18 mouse cellular contexts compared by ENCODE assay signal in genomic region chr5:23670880-23671279, GRCm38 (mm10). TPM values are rescaled to one million over a fixed set of nuclear protein-coding genes. Genes with fewer than 3 reads are reported as not detected.
DNase-seq lines count a peak whose midpoint lies in the region; ATAC-seq and TF ChIP-seq lines count a peak whose summit lies in the region.
"Had no signal": no experiment of that assay in that cellular context is flagged by ENCODE, and none has a peak within 500 bp of the region (broad histone marks: within the 10 kb centered on the region; RNA-seq: fewer than 3 reads in every experiment).

No protein-coding gene starts in this region.

- DNase-seq in heart, adult 11 months, result peak; percentile 46
- no peak for DNase-seq in heart, postnatal 25 days (ENCODE audit: low spot score)
- no peak for DNase-seq in liver, embryonic 14.5 days (ENCODE audit: low read depth in 3 of 3, low spot score in 3 of 3)
- no peak for DNase-seq in liver, embryonic 11.5 days (ENCODE audit: low spot score)
- DNase-seq in B cell, adult 2 months, result peak; percentile 15 to 32
- DNase-seq in T-cell, adult 2 months (ENCODE audit: low spot score), result peak; percentile 10
- DNase-seq in forebrain, postnatal 0 days, result no peak
- DNase-seq in frontal cortex, postnatal 36 days (ENCODE audit: low spot score in 2 of 2), result no peak
- DNase-seq: adrenal gland, postnatal 10 days; cerebellum, adult 9-11 months; gastrocnemius, postnatal 36 days; right cerebral cortex, postnatal 4 days had no signal

- no peaks in the 10 kb centered on the region for H3K4me1 ChIP-seq in liver, embryonic 14.5 days (replicated peaks; ENCODE audit: control insufficient read depth in 2 of 2, insufficient read depth in 2 of 2, low read length in 1 of 2)
- no peaks in the 10 kb centered on the region for H3K4me1 ChIP-seq in liver, embryonic 11.5 days (replicated peaks; ENCODE audit: control insufficient read depth, insufficient read depth, low read length)
- H3K4me1 ChIP-seq in forebrain, postnatal 0 days (ENCODE audit: insufficient read depth), result no peaks in the 10 kb centered on the region
- H3K4me1 ChIP-seq: stomach, embryonic 15.5 days had no signal

- no peak overlapping the region for H3K4me2 ChIP-seq in liver, embryonic 14.5 days (ENCODE audit: low read depth)
- H3K4me2 ChIP-seq in liver, embryonic 11.5 days, result no peak overlapping the region
- no peak overlapping the region for H3K4me2 ChIP-seq in forebrain, postnatal 0 days (ENCODE audit: low read depth)
- H3K4me2 ChIP-seq: heart, embryonic 15.5 days; hindbrain, embryonic 13.5 days; limb, embryonic 12.5 days; lung, embryonic 15.5 days; stomach, embryonic 15.5 days had no signal

- peaks cover 15% of the 10 kb centered on the region for H3K27me3 ChIP-seq in liver, embryonic 14.5 days (ENCODE audit: control insufficient read depth, insufficient read depth, low read length)
- H3K27me3 ChIP-seq in liver, embryonic 11.5 days (replicated peaks; ENCODE audit: control insufficient read depth, insufficient read depth, low read length), result no peaks in the 10 kb centered on the region
- no peaks in the 10 kb centered on the region for H3K27me3 ChIP-seq in forebrain, postnatal 0 days (ENCODE audit: insufficient read depth, low read length)
- H3K27me3 ChIP-seq: heart, embryonic 15.5 days; hindbrain, embryonic 13.5 days; limb, embryonic 12.5 days; lung, embryonic 15.5 days; stomach, embryonic 15.5 days had no signal

- no peak overlapping the region for H3K9ac ChIP-seq in liver, embryonic 14.5 days (replicated peaks)
- H3K9ac ChIP-seq in liver, embryonic 11.5 days (ENCODE audit: low read depth, low read length), result no peak overlapping the region
- H3K9ac ChIP-seq in forebrain, postnatal 0 days, result no peak overlapping the region
- H3K9ac ChIP-seq: heart, embryonic 15.5 days; hindbrain, embryonic 13.5 days; limb, embryonic 12.5 days; lung, embryonic 15.5 days; stomach, embryonic 15.5 days had no signal

- no peaks in the 10 kb centered on the region for H3K9me3 ChIP-seq in liver, embryonic 14.5 days (ENCODE audit: control insufficient read depth, low read length)
- no peaks in the 10 kb centered on the region for H3K9me3 ChIP-seq in liver, embryonic 11.5 days (ENCODE audit: control insufficient read depth, low read length)
- no peaks in the 10 kb centered on the region for H3K9me3 ChIP-seq in forebrain, postnatal 0 days (ENCODE audit: low read length)
- H3K9me3 ChIP-seq: heart, embryonic 15.5 days; hindbrain, embryonic 13.5 days; limb, embryonic 12.5 days; lung, embryonic 15.5 days; midbrain, embryonic 10.5 days; stomach, embryonic 15.5 days had no signal

- 0 out of 2 replicates have a peak, but pooled peaks have one; percentile 37 for TF ChIP-seq CTCF in liver, embryonic 14.5 days (IDR thresholded peaks at IDR 0.05; ENCODE audit: low read depth)
- no peak for TF ChIP-seq CTCF in forebrain, postnatal 0 days (IDR thresholded peaks at IDR 0.05; ENCODE audit: low read depth)

- WGBS in liver, embryonic 14.5 days (ENCODE audit: insufficient replicate concordance), result 64% methylated on average over 4 of the region's 4 CpGs
- 83% methylated on average over 4 of the region's 4 CpGs for WGBS in liver, embryonic 11.5 days
- WGBS in forebrain, postnatal 0 days, result 92% methylated on average over 4 of the region's 4 CpGs

- no peak overlapping the region for H3K27ac ChIP-seq in liver, embryonic 14.5 days
- H3K27ac ChIP-seq in liver, embryonic 11.5 days (ENCODE audit: low read depth, low read length), result no peak overlapping the region
- no peak overlapping the region for H3K27ac ChIP-seq in forebrain, postnatal 0 days (ENCODE audit: low read depth, low read length)
- H3K27ac ChIP-seq: heart, embryonic 15.5 days; hindbrain, embryonic 13.5 days; limb, embryonic 12.5 days; lung, embryonic 15.5 days; midbrain, embryonic 10.5 days; stomach, embryonic 15.5 days had no signal

- intact Hi-C loops in heart, postnatal 25 days (cut with DNase I), result loop anchor here (5.0 kb wide), 1 partner anchor 86 kb away; no protein-coding TSS in a partner anchor

- no peak for TF ChIP-seq EP300 in liver, embryonic 14.5 days (IDR thresholded peaks at IDR 0.05; ENCODE audit: low read depth)

- no peak for ATAC-seq in liver, embryonic 14.5 days (ENCODE audit: insufficient read depth)
- ATAC-seq in liver, embryonic 11.5 days (replicated peaks; ENCODE audit: low FRiP score), result no peak
- ATAC-seq in forebrain, postnatal 0 days, result no peak

- no peak overlapping the region for H3K4me3 ChIP-seq in liver, embryonic 14.5 days (ENCODE audit: insufficient read depth in 1 of 2, low read depth in 2 of 2, low read length in 2 of 2)
- no peak overlapping the region for H3K4me3 ChIP-seq in liver, embryonic 11.5 days (ENCODE audit: low read depth, low read length)
- H3K4me3 ChIP-seq in forebrain, postnatal 0 days (ENCODE audit: low read depth, low read length), result no peak overlapping the region
- H3K4me3 ChIP-seq: heart, embryonic 15.5 days; hindbrain, embryonic 13.5 days; limb, embryonic 12.5 days; lung, embryonic 15.5 days; midbrain, embryonic 10.5 days; stomach, embryonic 15.5 days had no signal

- H3K36me3 ChIP-seq in liver, embryonic 14.5 days (replicated peaks; ENCODE audit: control insufficient read depth, insufficient read depth, low read depth), result no peaks in the 10 kb centered on the region
- no peaks in the 10 kb centered on the region for H3K36me3 ChIP-seq in liver, embryonic 11.5 days (ENCODE audit: control insufficient read depth, insufficient read depth, low read length)
- H3K36me3 ChIP-seq in forebrain, postnatal 0 days (ENCODE audit: insufficient read depth), result no peaks in the 10 kb centered on the region
- H3K36me3 ChIP-seq: heart, embryonic 15.5 days; hindbrain, embryonic 13.5 days; lung, embryonic 15.5 days; stomach, embryonic 15.5 days had no signal

RNA-seq across cellular contexts. Expression of gene Srpk2, which starts 13.5 kb away (rescaled TPM):
- 10 to 100 TPM; 39.9 to 40.4 TPM for total RNA-seq in heart, postnatal 25 days (2021)
- 1.9 and 3.2 TPM in 2 replicates for polyA plus RNA-seq in liver, embryonic 14.5 days (2012; rRNA removed)
- polyA plus RNA-seq in liver, embryonic 14.5 days (2014; fragmentation: Nextera tagmentation; extraction: Ambion mirVana), result 5.4 and 6.8 TPM in 2 replicates
- polyA plus RNA-seq in liver, embryonic 11.5 days (2014; fragmentation: Nextera tagmentation; extraction: Ambion mirVana), result 20.7 and 20.8 TPM in 2 replicates
- total RNA-seq in forebrain, postnatal 0 days (2014; rRNA removed), result 77.5 and 88.8 TPM in 2 replicates
- polyA plus RNA-seq in forebrain, postnatal 0 days (2015; fragmentation: Nextera tagmentation; extraction: Ambion mirVana), result 116 and 144 TPM in 2 replicates

Comparison
In these comparisons a context has a peak if more than half of its experiments do, and no peak if none do; other contexts are left out.
1. DNase-seq: peak in heart, adult 11 months (single experiment), B cell, adult 2 months (2 of 2) and T-cell, adult 2 months (single experiment); none in heart, postnatal 25 days (single experiment), liver, embryonic 14.5 days (0 of 3), liver, embryonic 11.5 days (single experiment), forebrain, postnatal 0 days (single experiment) and frontal cortex, postnatal 36 days (0 of 2).